Mouse (Mus musculus) limb, embryonic 14.5 days (tissue): ENCODE results near the gene Taz. TPM values are rescaled to one million over a fixed set of nuclear protein-coding genes. Genes with fewer than 3 reads are reported as not detected.
A peak's percentile ranks its signal among the peaks of the same experiment; 100 is the strongest.

Experiments used
- ATAC-seq: fragments of 200-750 bp; cut with Nextera tagmentation; 2 replicates; pipeline ENCODE4 v1.8.0; 2017; ENCODE audit warnings: low read depth, moderate number of reproducible peaks, moderate TSS enrichment; ENCODE audit not compliant: low FRiP score
- DNase-seq: peaks from one replicate; pipeline ENCODE4 v3.0.0-alpha.2; 2015; ENCODE audit warnings: low spot score
- H3K27ac ChIP-seq: fragments of 300-500 bp; sonication (generic); replicated peaks from 2 replicates; pipeline ENCODE4 v1.5.1; 2014; ENCODE audit warnings: low read depth, mild to moderate bottlenecking, low read length, moderate library complexity, mixed read lengths
- H3K27me3 ChIP-seq: fragments of 300-500 bp; sonication (generic); 2 replicates; pipeline ENCODE4 v1.6.1; 2014; ENCODE audit warnings: low read length, mixed read lengths; ENCODE audit not compliant: control insufficient read depth, insufficient read depth
- H3K36me3 ChIP-seq: fragments of 300-500 bp; sonication (generic); 2 replicates; pipeline ENCODE4 v1.6.1; 2014; ENCODE audit warnings: mild to moderate bottlenecking, low read length, moderate library complexity, mixed read lengths; ENCODE audit not compliant: control insufficient read depth, insufficient read depth
- H3K4me1 ChIP-seq: fragments of 300-500 bp; sonication (generic); 2 replicates; pipeline ENCODE4 v1.6.1; 2014; ENCODE audit warnings: antibody characterized with exemption, low read length, mixed read lengths; ENCODE audit not compliant: control insufficient read depth, insufficient read depth
- H3K4me2 ChIP-seq: fragments of 300-500 bp; sonication (generic); replicated peaks from 2 replicates; pipeline ENCODE4 v1.6.1; 2014; ENCODE audit warnings: low read depth, mild to moderate bottlenecking, low read length, moderate library complexity; ENCODE audit not compliant: severe bottlenecking
- H3K4me3 ChIP-seq: fragments of 300-500 bp; sonication (generic); replicated peaks from 2 replicates; pipeline ENCODE4 v1.5.1; 2014; ENCODE audit warnings: low read length
- H3K9ac ChIP-seq: fragments of 300-500 bp; sonication (generic); 2 replicates; pipeline ENCODE4 v1.6.1; 2014; ENCODE audit warnings: mild to moderate bottlenecking, low read depth, low read length, moderate library complexity; ENCODE audit not compliant: severe bottlenecking
- H3K9me3 ChIP-seq: fragments of 300-500 bp; sonication (generic); 2 replicates; pipeline ENCODE4 v1.6.1; 2016; ENCODE audit warnings: low read length; ENCODE audit not compliant: control insufficient read depth
- POLR2A ChIP-seq: fragments of 200-500 bp; IDR thresholded peaks from 2 replicates; pipeline ENCODE4 v1.8.0; 2012; ENCODE audit warnings: inconsistent platforms, mild to moderate bottlenecking, moderate library complexity, borderline replicate concordance; ENCODE audit not compliant: insufficient read depth, insufficient read length; ENCODE audit errors: extremely low read depth
- WGBS: fragments of 180-500 bp; shearing (Covaris S2); extraction: QIAGEN DNeasy Blood & Tissue Kit; methylation state at CpG from one replicate; pipeline ENCODE4 v1.1.7; 2014; 5-methylcytosine and 5-hydroxymethylcytosine counted together
- microRNA-seq: library from miRNA; unstranded; fragments of <30 nt; microRNA quantifications from one replicate; pipeline ENCODE4, GENCODE M21; 2016
- polyA plus RNA-seq, 2 experiments: library from polyadenylated mRNA; depleted of rRNA in 1 of 2; stranded (reverse) in 1 of 2; unstranded in 1 of 2; fragments of >200 nt; fragmentation: Nextera tagmentation in 1 of 2; extraction: Ambion mirVana in 1 of 2; gene quantifications; 2 replicates each; pipeline versions ENCODE4 v1.2.1 to v1.2.3; 2012 to 2014

Taz gene
- polyA plus RNA-seq, 2 experiments, result 64.0 to 99.7 TPM

DNA sequence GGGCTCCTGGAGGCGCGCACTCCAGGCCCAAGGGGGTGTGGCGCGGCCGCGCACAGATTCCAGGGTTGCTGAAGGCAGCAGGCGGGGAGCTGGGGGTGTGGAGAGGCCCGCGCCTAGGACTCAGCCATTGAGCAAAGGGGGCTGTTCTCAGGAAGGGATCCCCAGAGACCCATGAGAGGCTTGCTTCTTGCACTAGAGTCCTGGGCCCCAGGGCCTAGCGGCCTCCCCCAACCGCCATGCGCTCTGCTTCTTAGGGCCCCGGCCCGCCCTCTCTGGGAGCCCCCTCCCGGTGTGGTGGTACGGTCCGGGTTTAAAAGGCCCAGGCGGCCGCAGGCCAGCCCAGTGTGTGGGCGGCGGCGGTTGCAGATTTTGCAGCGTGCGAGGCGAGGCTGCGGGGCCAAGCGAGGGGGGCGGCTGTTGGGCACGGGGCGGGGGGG lies 47.0 kb downstream of the Taz start, which contains the start of gene Plxna3:
TSS of gene Plxna3 (plus strand) at position 342 of the 437 bp plus-strand sequence.
- H3K9ac ChIP-seq, result peak within 1 kb of the TSS; percentile 65
- no peak for TF ChIP-seq POLR2A
- peaks cover 10% of the 10 kb centered on the region for H3K36me3 ChIP-seq
- 16% methylated on average over 18 of the region's 30 CpGs for WGBS
- DNase-seq (peak; percentile 64), ATAC-seq (peak; percentile 93)
- H3K27me3 ChIP-seq, result no peaks in the 10 kb centered on the region
- H3K4me3 ChIP-seq, result peak within 1 kb of the TSS; percentile 48
- peak within 1 kb of the TSS; percentile 86 for H3K27ac ChIP-seq
- H3K4me2 ChIP-seq, result peak within 1 kb of the TSS; percentile 65
- no peaks in the 10 kb centered on the region for H3K9me3 ChIP-seq
- H3K4me1 ChIP-seq, result no peaks in the 10 kb centered on the region; the same call in 1 of the 2 replicates

DNA sequence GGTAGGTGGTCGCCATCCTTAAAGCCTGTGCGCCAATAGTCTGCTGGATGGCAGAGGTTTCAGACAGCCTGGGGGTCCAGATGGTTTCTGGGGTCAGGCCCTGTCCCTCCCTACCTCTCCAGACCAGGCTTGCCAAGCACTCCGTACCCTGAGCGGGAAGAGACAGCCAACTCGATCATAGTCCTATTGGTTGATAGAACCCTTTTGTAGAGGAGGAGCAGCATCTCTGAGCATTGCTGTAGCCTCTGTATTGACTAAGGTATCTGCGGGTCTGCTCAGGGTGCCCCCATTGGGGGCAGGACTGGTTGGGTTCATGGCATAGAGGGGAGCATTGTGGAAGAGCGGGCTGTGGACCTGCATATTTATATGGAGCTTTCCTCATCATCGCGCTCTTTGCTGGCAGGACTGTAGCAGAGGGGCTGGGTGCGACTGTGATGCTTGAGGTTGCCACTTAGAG lies 47.5 kb downstream of the Taz start:
- WGBS, result 23% methylated on average over 7 of the region's 10 CpGs
- peak; percentile 35 for ATAC-seq
- no peaks in the 10 kb centered on the region for H3K27me3 ChIP-seq

GRCm38 (mm10) chrX:74330166-74330930 lies 48.6 kb downstream of the Taz start:
- H3K27ac ChIP-seq, result no peak overlapping the region
- H3K4me3 ChIP-seq, result peak overlapping the region; percentile 48
- peaks cover 20% of the 10 kb centered on the region for H3K36me3 ChIP-seq
- no peaks in the 10 kb centered on the region for H3K27me3 ChIP-seq
- WGBS, result 53% methylated on average over 2 of the region's 2 CpGs
- H3K4me2 ChIP-seq, result peak overlapping the region; percentile 65
- no peaks in the 10 kb centered on the region; the same call in 1 of the 2 replicates for H3K4me1 ChIP-seq
- H3K9me3 ChIP-seq, result no peaks in the 10 kb centered on the region
- DNase-seq (peak; percentile 6), ATAC-seq (no peak)
- peak overlapping the region; percentile 65 for H3K9ac ChIP-seq
- no peak for TF ChIP-seq POLR2A

More for the DNA sequence above, 47.5 kb downstream of the Taz start:
- H3K9ac ChIP-seq, result peak overlapping the region; percentile 65
- H3K36me3 ChIP-seq, result peaks cover 10% of the 10 kb centered on the region
- no peaks in the 10 kb centered on the region for H3K9me3 ChIP-seq
- no peaks in the 10 kb centered on the region; the same call in 1 of the 2 replicates for H3K4me1 ChIP-seq
- DNase-seq, result no peak
- no peak for TF ChIP-seq POLR2A
- H3K27ac ChIP-seq, result no peak overlapping the region
- peak overlapping the region; percentile 48 for H3K4me3 ChIP-seq
- H3K4me2 ChIP-seq, result peak overlapping the region; percentile 65

Small RNA genes within 50 kb of the gene (microRNA-seq; reads per million reads assigned to microRNA genes)
- gene Mir7091 (not detected), gene Mir7092 (1.1 reads per million)

Other genes starting within 250 kb of the Taz start
- gene Opn1mw, start 154.4 kb upstream of the Taz start, polyA plus RNA-seq (2012; rRNA removed), result not detected in 2 replicates
- not detected in 2 replicates for gene Opn1mw, start 154.4 kb upstream of the Taz start, polyA plus RNA-seq (2014; fragmentation: Nextera tagmentation; extraction: Ambion mirVana)
- 12.3 and 13.0 TPM in 2 replicates for gene Mecp2, start 146.5 kb upstream of the Taz start, polyA plus RNA-seq (2012; rRNA removed)
- gene Mecp2, start 146.5 kb upstream of the Taz start, polyA plus RNA-seq (2014; fragmentation: Nextera tagmentation; extraction: Ambion mirVana), result 9.0 and 11.1 TPM in 2 replicates
- gene Tex28, start 114.1 kb upstream of the Taz start, polyA plus RNA-seq (2012; rRNA removed), result not detected in 2 replicates
- gene Tex28, start 114.1 kb upstream of the Taz start, polyA plus RNA-seq (2014; fragmentation: Nextera tagmentation; extraction: Ambion mirVana), result not detected in 2 replicates
- 0.03 and 0.04 TPM in 2 replicates for gene Tktl1, start 104.7 kb upstream of the Taz start, polyA plus RNA-seq (2012; rRNA removed)
- gene Tktl1, start 104.7 kb upstream of the Taz start, polyA plus RNA-seq (2014; fragmentation: Nextera tagmentation; extraction: Ambion mirVana), result not detected in 2 replicates
- 573 and 611 TPM in 2 replicates for gene Flna, start 32.1 kb upstream of the Taz start, polyA plus RNA-seq (2012; rRNA removed)
- gene Flna, start 32.1 kb upstream of the Taz start, polyA plus RNA-seq (2014; fragmentation: Nextera tagmentation; extraction: Ambion mirVana), result 335 and 363 TPM in 2 replicates
- 107 and 143 TPM in 2 replicates for gene Emd, start 27.2 kb upstream of the Taz start, polyA plus RNA-seq (2012; rRNA removed)
- 28.0 and 30.4 TPM in 2 replicates for gene Emd, start 27.2 kb upstream of the Taz start, polyA plus RNA-seq (2014; fragmentation: Nextera tagmentation; extraction: Ambion mirVana)
- 2,306 and 2,672 TPM in 2 replicates for gene Rpl10, start 11.1 kb upstream of the Taz start, polyA plus RNA-seq (2012; rRNA removed)
- 939 and 993 TPM in 2 replicates for gene Rpl10, start 11.1 kb upstream of the Taz start, polyA plus RNA-seq (2014; fragmentation: Nextera tagmentation; extraction: Ambion mirVana)
- 20.2 and 24.3 TPM in 2 replicates for gene Dnase1l1, start 425 bp downstream of the Taz start, polyA plus RNA-seq (2012; rRNA removed)
- 12.8 and 14.4 TPM in 2 replicates for gene Dnase1l1, start 425 bp downstream of the Taz start, polyA plus RNA-seq (2014; fragmentation: Nextera tagmentation; extraction: Ambion mirVana)
- 224 and 272 TPM in 2 replicates for gene Atp6ap1, start 15.2 kb downstream of the Taz start, polyA plus RNA-seq (2012; rRNA removed)
- gene Atp6ap1, start 15.2 kb downstream of the Taz start, polyA plus RNA-seq (2014; fragmentation: Nextera tagmentation; extraction: Ambion mirVana), result 124 and 128 TPM in 2 replicates
- 567 and 604 TPM in 2 replicates for gene Gdi1, start 23.1 kb downstream of the Taz start, polyA plus RNA-seq (2012; rRNA removed)
- gene Gdi1, start 23.1 kb downstream of the Taz start, polyA plus RNA-seq (2014; fragmentation: Nextera tagmentation; extraction: Ambion mirVana), result 147 and 183 TPM in 2 replicates
- gene Fam50a, start 31.1 kb downstream of the Taz start, polyA plus RNA-seq (2012; rRNA removed), result 31.5 and 49.7 TPM in 2 replicates
- 53.5 and 53.7 TPM in 2 replicates for gene Fam50a, start 31.1 kb downstream of the Taz start, polyA plus RNA-seq (2014; fragmentation: Nextera tagmentation; extraction: Ambion mirVana)
- 117 and 152 TPM in 2 replicates for gene Plxna3, start 47.2 kb downstream of the Taz start, polyA plus RNA-seq (2012; rRNA removed)
- gene Plxna3, start 47.2 kb downstream of the Taz start, polyA plus RNA-seq (2014; fragmentation: Nextera tagmentation; extraction: Ambion mirVana), result 21.4 and 21.8 TPM in 2 replicates
- 104 and 119 TPM in 2 replicates for gene Lage3, start 71.7 kb downstream of the Taz start, polyA plus RNA-seq (2012; rRNA removed)
- 105 and 106 TPM in 2 replicates for gene Lage3, start 71.7 kb downstream of the Taz start, polyA plus RNA-seq (2014; fragmentation: Nextera tagmentation; extraction: Ambion mirVana)
- 58.5 and 60.7 TPM in 2 replicates for gene Ubl4a, start 91.3 kb downstream of the Taz start, polyA plus RNA-seq (2012; rRNA removed)
- 77.1 and 79.6 TPM in 2 replicates for gene Ubl4a, start 91.3 kb downstream of the Taz start, polyA plus RNA-seq (2014; fragmentation: Nextera tagmentation; extraction: Ambion mirVana)
- 16.0 and 21.0 TPM in 2 replicates for gene Slc10a3, start 91.4 kb downstream of the Taz start, polyA plus RNA-seq (2012; rRNA removed)
- 20.2 and 24.4 TPM in 2 replicates for gene Slc10a3, start 91.4 kb downstream of the Taz start, polyA plus RNA-seq (2014; fragmentation: Nextera tagmentation; extraction: Ambion mirVana)
- 50.6 and 60.3 TPM in 2 replicates for gene Fam3a, start 111.4 kb downstream of the Taz start, polyA plus RNA-seq (2012; rRNA removed)
- gene Fam3a, start 111.4 kb downstream of the Taz start, polyA plus RNA-seq (2014; fragmentation: Nextera tagmentation; extraction: Ambion mirVana), result 39.3 and 41.8 TPM in 2 replicates
- 13.7 and 17.4 TPM in 2 replicates for gene Ikbkg, start 111.4 kb downstream of the Taz start, polyA plus RNA-seq (2012; rRNA removed)
- 23.9 and 25.6 TPM in 2 replicates for gene Ikbkg, start 111.4 kb downstream of the Taz start, polyA plus RNA-seq (2014; fragmentation: Nextera tagmentation; extraction: Ambion mirVana)
- 35.2 and 35.4 TPM in 2 replicates for gene G6pdx, start 147.3 kb downstream of the Taz start, polyA plus RNA-seq (2012; rRNA removed)
- 48.3 and 51.8 TPM in 2 replicates for gene G6pdx, start 147.3 kb downstream of the Taz start, polyA plus RNA-seq (2014; fragmentation: Nextera tagmentation; extraction: Ambion mirVana)
- 1.1 and 2.8 TPM in 2 replicates for gene Gm6880, start 199.5 kb downstream of the Taz start, polyA plus RNA-seq (2012; rRNA removed)
- 1.4 and 2.7 TPM in 2 replicates for gene Gm6880, start 199.5 kb downstream of the Taz start, polyA plus RNA-seq (2014; fragmentation: Nextera tagmentation; extraction: Ambion mirVana)